Mouse (Mus musculus): ENCODE measurements around the gene Spryd7. TPM values are rescaled to one million over a fixed set of nuclear protein-coding genes. Genes with fewer than 3 reads are reported as not detected.

The Spryd7 gene
- polyA plus RNA-seq, 1 experiment from 2014 or later, result 14.1 TPM

DNA sequence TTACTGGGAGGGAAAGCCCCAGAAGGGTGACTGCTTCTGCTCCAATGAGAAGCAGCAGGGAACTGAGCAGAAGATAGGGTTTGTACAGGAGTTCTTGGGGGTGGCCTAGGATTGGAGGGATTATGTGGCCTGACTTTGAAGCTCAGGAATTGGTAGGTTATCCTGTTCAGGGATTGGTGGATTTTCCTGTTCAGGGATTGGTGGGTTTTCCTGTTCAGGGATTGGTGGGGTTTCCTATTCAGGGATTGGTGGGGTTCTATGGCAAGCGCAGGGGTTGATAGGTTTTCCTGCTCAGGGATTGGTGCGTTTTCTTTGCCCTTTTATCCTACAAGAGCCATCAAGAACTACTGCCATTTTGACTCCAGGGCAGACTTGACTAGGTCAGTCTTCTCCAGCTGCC, 30.7 kb downstream of the Spryd7 start:
- H3K27ac ChIP-seq, result no peak overlapping the region
- DNase-seq (ENCODE audit: extremely low spot score, low spot score), result no peak
- H3K9me3 ChIP-seq, result no peaks in the 10 kb centered on the region
- no peak overlapping the region for H3K4me3 ChIP-seq
- H3K4me1 ChIP-seq, result no peaks in the 10 kb centered on the region
- no peaks in the 10 kb centered on the region for H3K36me3 ChIP-seq (replicated peaks)
- 91% methylated on average over 2 of the region's 2 CpGs for WGBS
- H3K27me3 ChIP-seq (ENCODE audit: poor library complexity, severe bottlenecking), result no peaks in the 10 kb centered on the region

DNA sequence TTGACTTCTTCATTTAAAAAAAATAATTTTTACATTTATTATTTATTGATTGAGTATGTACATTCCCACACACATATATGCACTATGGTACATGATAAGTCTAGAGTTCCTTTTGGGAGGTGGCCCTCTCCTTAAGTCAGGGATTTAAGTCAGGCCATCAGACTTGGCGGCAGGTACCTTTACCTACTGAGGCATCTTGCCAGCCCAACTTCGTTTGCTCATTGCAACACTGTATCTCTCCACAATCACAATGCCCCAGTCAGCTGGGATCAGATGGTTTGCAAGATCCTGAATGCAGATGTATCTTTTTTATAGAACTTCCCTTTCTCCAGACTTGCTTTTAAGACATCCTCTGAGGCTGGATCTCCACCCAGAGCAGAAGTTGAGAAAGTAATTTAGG, 32.9 kb downstream of the Spryd7 start:
- DNase-seq (ENCODE audit: extremely low spot score, low spot score), result no peak
- Histone ChIP-seq H3K27ac (no peak overlapping the region), H3K9me3 (0 out of 2 replicates have a peak, but pooled peaks cover 2% of the 10 kb centered on the region), H3K4me3 (no peak overlapping the region), H3K4me1 (no peaks in the 10 kb centered on the region), H3K27me3 (ENCODE audit: poor library complexity, severe bottlenecking) (no peaks in the 10 kb centered on the region), H3K36me3 (replicated peaks) (no peaks in the 10 kb centered on the region)
- WGBS, result 80% methylated on average over 2 of the region's 2 CpGs

DNA sequence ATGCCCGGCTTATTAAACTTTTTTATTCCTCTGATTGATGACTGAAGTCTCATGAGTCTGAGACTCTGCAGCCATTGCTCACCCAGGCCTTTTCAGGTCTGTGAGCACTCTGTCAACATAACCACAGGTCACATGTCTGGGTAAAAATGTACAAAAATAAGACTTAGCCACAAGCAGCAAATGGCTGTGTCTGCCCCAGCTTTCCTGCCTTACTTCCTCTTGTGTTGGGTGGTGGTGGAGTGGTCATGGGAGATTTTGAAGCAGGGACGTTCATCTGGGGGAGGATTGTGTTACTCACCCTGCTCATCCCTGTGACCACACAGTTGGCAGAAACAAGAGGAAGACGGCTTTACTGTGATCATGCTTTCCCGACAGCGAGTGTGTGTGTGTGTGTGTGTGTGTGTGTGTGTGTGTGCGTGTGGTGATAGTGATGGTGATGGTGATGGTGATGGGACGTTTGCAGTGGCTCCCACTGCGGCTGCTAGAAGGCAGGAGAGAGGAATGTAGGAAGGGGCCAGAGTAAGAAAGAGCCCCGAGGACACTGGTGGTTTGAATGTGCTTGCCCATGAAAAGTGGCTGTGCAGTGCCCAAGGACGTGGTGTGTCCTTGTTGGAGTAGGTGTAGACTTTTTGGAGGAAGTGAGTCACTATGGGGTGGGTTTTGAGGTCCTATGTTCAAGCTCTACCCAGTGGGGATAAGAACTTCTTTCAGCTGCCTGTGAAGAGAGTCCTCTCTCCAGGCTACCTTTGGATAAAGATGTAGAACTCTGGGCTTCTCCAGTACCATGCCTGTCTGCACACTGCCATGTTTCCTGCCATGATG, 37.8 kb downstream of the Spryd7 start:
- DNase-seq (ENCODE audit: extremely low spot score, low spot score), result no peak
- WGBS, result 91% methylated on average over 10 of the region's 10 CpGs
- no peak overlapping the region for H3K27ac ChIP-seq
- H3K4me1 ChIP-seq, result no peaks in the 10 kb centered on the region
- H3K4me3 ChIP-seq, result no peak overlapping the region
- H3K9me3 ChIP-seq, result 0 out of 2 replicates have a peak, but pooled peaks cover 2% of the 10 kb centered on the region
- H3K27me3 ChIP-seq (ENCODE audit: poor library complexity, severe bottlenecking), result no peaks in the 10 kb centered on the region
- H3K36me3 ChIP-seq (replicated peaks), result no peaks in the 10 kb centered on the region

- no peak for DNase-seq (ENCODE audit: extremely low spot score, low spot score)
- H3K27ac ChIP-seq, result no peak overlapping the region
- 91% methylated on average over 9 of the region's 9 CpGs for WGBS
- no peaks in the 10 kb centered on the region for H3K4me1 ChIP-seq
- H3K27me3 ChIP-seq (ENCODE audit: poor library complexity, severe bottlenecking), result no peaks in the 10 kb centered on the region
- H3K9me3 ChIP-seq, result 0 out of 2 replicates have a peak, but pooled peaks cover 2% of the 10 kb centered on the region
- no peak overlapping the region for H3K4me3 ChIP-seq
- H3K36me3 ChIP-seq (replicated peaks), result no peaks in the 10 kb centered on the region
Observed at GRCm38 (mm10) chr14:61516471-61517426, 39.9 kb downstream of the Spryd7 start.

GRCm38 (mm10) chr14:61511494-61511893, 45.2 kb downstream of the Spryd7 start:
- no peaks in the 10 kb centered on the region for H3K4me1 ChIP-seq
- H3K36me3 ChIP-seq (replicated peaks), result no peaks in the 10 kb centered on the region
- no peak overlapping the region for H3K4me3 ChIP-seq
- no peaks in the 10 kb centered on the region for H3K27me3 ChIP-seq (ENCODE audit: poor library complexity, severe bottlenecking)
- peaks cover 8% of the 10 kb centered on the region; the same call in 1 of the 2 replicates for H3K9me3 ChIP-seq
- H3K27ac ChIP-seq, result no peak overlapping the region
- 77% methylated on average over 2 of the region's 2 CpGs for WGBS
- DNase-seq (ENCODE audit: extremely low spot score, low spot score), result no peak

GRCm38 (mm10) chr14:61497716-61498490, 58.8 kb downstream of the Spryd7 start:
- Histone ChIP-seq H3K4me1 (peaks cover 7% of the 10 kb centered on the region), H3K36me3 (replicated peaks) (no peaks in the 10 kb centered on the region), H3K27me3 (ENCODE audit: poor library complexity, severe bottlenecking) (no peaks in the 10 kb centered on the region), H3K4me3 (no peak overlapping the region), H3K27ac (no peak overlapping the region), H3K9me3 (no peaks in the 10 kb centered on the region)
- DNase-seq (ENCODE audit: extremely low spot score, low spot score), result peak; percentile 81
- 46% methylated on average over 20 of the region's 20 CpGs for WGBS

GRCm38 (mm10) chr14:61493511-61494135, 63.1 kb downstream of the Spryd7 start:
- H3K9me3 ChIP-seq, result no peaks in the 10 kb centered on the region
- no peaks in the 10 kb centered on the region for H3K27me3 ChIP-seq (ENCODE audit: poor library complexity, severe bottlenecking)
- DNase-seq (ENCODE audit: extremely low spot score, low spot score), result no peak
- H3K27ac ChIP-seq, result no peak overlapping the region
- WGBS, result 67% methylated on average over 6 of the region's 6 CpGs
- H3K36me3 ChIP-seq (replicated peaks), result no peaks in the 10 kb centered on the region
- no peak overlapping the region for H3K4me3 ChIP-seq
- peaks cover 7% of the 10 kb centered on the region for H3K4me1 ChIP-seq

Other genes with a start within 250 kb of the Spryd7 start
- gene Arl11, start 247.1 kb downstream of the Spryd7 start, polyA plus RNA-seq (2016; fragmentation: Nextera tagmentation; extraction: Ambion mirVana), result 0.19 and 0.31 TPM in 2 replicates
- 8.9 and 9.1 TPM in 2 replicates for gene Ebpl, start 196.4 kb downstream of the Spryd7 start, polyA plus RNA-seq (2016; fragmentation: Nextera tagmentation; extraction: Ambion mirVana)
- 89.8 and 92.4 TPM in 2 replicates for gene Kpna3, start 117.0 kb downstream of the Spryd7 start, polyA plus RNA-seq (2016; fragmentation: Nextera tagmentation; extraction: Ambion mirVana)
- 12.5 and 13.0 TPM in 2 replicates for gene Trim13, start 41.4 kb upstream of the Spryd7 start, polyA plus RNA-seq (2016; fragmentation: Nextera tagmentation; extraction: Ambion mirVana)
- 0.37 and 0.64 TPM in 2 replicates for gene Kcnrg, start 50.6 kb upstream of the Spryd7 start, polyA plus RNA-seq (2016; fragmentation: Nextera tagmentation; extraction: Ambion mirVana)